Mouse (Mus musculus) midbrain, embryonic 14.5 days (tissue): ENCODE data around the gene Nell1. TPM values are rescaled to one million over a fixed set of nuclear protein-coding genes. Genes with fewer than 3 reads are reported as not detected.

Source experiments
- ATAC-seq: fragments of 200-750 bp; cut with Nextera tagmentation; 2 replicates; pipeline ENCODE4 v1.8.0; 2017; ENCODE audit warnings: moderate number of reproducible peaks, moderate library complexity; ENCODE audit not compliant: low FRiP score, low TSS enrichment
- DNase-seq: peaks from one replicate; pipeline ENCODE4 v3.0.0-alpha.2; 2015
- H3K27ac ChIP-seq: fragments of 300-500 bp; sonication (generic); replicated peaks from 2 replicates; pipeline ENCODE4 v1.5.1; 2014; ENCODE audit warnings: mild to moderate bottlenecking, low read depth, low read length, moderate library complexity
- H3K27me3 ChIP-seq: fragments of 300-500 bp; sonication (generic); 2 replicates; pipeline ENCODE4 v1.6.1; 2014; ENCODE audit warnings: low read length, control low read depth, mixed read lengths; ENCODE audit not compliant: control insufficient read depth, insufficient read depth
- H3K36me3 ChIP-seq: fragments of 300-500 bp; sonication (generic); 2 replicates; pipeline ENCODE4 v1.6.1; 2014; ENCODE audit warnings: low read length, control low read depth; ENCODE audit not compliant: control insufficient read depth, insufficient read depth
- H3K4me1 ChIP-seq: fragments of 300-500 bp; sonication (generic); 2 replicates; pipeline ENCODE4 v1.6.1; 2014; ENCODE audit warnings: mild to moderate bottlenecking, antibody characterized with exemption, low read length, control low read depth; ENCODE audit not compliant: control insufficient read depth, insufficient read depth
- H3K4me2 ChIP-seq: fragments of 300-500 bp; sonication (generic); 2 replicates; pipeline ENCODE4 v1.6.1; 2014; ENCODE audit warnings: mild to moderate bottlenecking, low read length, moderate library complexity
- H3K4me3 ChIP-seq: fragments of 300-500 bp; sonication (generic); replicated peaks from 2 replicates; pipeline ENCODE4 v1.5.1; 2014; ENCODE audit warnings: low read depth, low read length
- H3K9ac ChIP-seq: fragments of 300-500 bp; sonication (generic); replicated peaks from 2 replicates; pipeline ENCODE4 v1.6.1; 2014; ENCODE audit warnings: mild to moderate bottlenecking, low read length, moderate library complexity
- H3K9me3 ChIP-seq: fragments of 300-500 bp; sonication (generic); 2 replicates; pipeline ENCODE4 v1.6.1; 2016; ENCODE audit warnings: low read length, control low read depth, mixed read lengths; ENCODE audit not compliant: control insufficient read depth
- WGBS: fragments of 180-500 bp; shearing (Covaris S2); extraction: QIAGEN DNeasy Blood & Tissue Kit; methylation state at CpG from one replicate; pipeline ENCODE4 v1.1.7; 2014; 5-methylcytosine and 5-hydroxymethylcytosine counted together
- polyA plus RNA-seq: library from polyadenylated mRNA; unstranded; fragments of >200 nt; fragmentation: Nextera tagmentation; extraction: Ambion mirVana; gene quantifications from 2 replicates; pipeline ENCODE4 v1.2.1, GENCODE M21; 2014

The Nell1 gene
- polyA plus RNA-seq, 1 experiment from 2014 or later = 21.3 TPM

- WGBS = 47% methylated on average over 4 of the region's 4 CpGs
- DNase-seq = peak; percentile 88
These were observed 21.0 kb upstream of the Nell1 start for GRCm38 (mm10) chr7:49953546-49954181.

GRCm38 (mm10) chr7:49954834-49955233 lies 19.8 kb upstream of the Nell1 start:
- 79% methylated on average over 7 of the region's 7 CpGs for WGBS
- Histone ChIP-seq H3K9ac (no peak overlapping the region), H3K4me3 (no peak overlapping the region), H3K4me2 (no peak overlapping the region), H3K36me3 (no peaks in the 10 kb centered on the region), H3K9me3 (no peaks in the 10 kb centered on the region), H3K27me3 (no peaks in the 10 kb centered on the region), H3K27ac (no peak overlapping the region), H3K4me1 (no peaks in the 10 kb centered on the region)
- ATAC-seq (no peak), DNase-seq (no peak)

More at GRCm38 (mm10) chr7:49953546-49954181, 21.0 kb upstream of the Nell1 start:
- H3K9me3 ChIP-seq = no peaks in the 10 kb centered on the region
- H3K9ac ChIP-seq = no peak overlapping the region
- no peaks in the 10 kb centered on the region for H3K4me1 ChIP-seq
- no peak overlapping the region for H3K27ac ChIP-seq
- H3K4me2 ChIP-seq = no peak overlapping the region
- ATAC-seq = peak; percentile 42; the same call in 1 of the 2 replicates
- no peak overlapping the region for H3K4me3 ChIP-seq
- H3K27me3 ChIP-seq = no peaks in the 10 kb centered on the region
- H3K36me3 ChIP-seq = no peaks in the 10 kb centered on the region

- H3K4me3 ChIP-seq = no peak overlapping the region
- WGBS = 87% methylated on average over 3 of the region's 3 CpGs
- H3K9me3 ChIP-seq = no peaks in the 10 kb centered on the region
- ATAC-seq (no peak), DNase-seq (no peak)
- H3K27me3 ChIP-seq = no peaks in the 10 kb centered on the region
- H3K27ac ChIP-seq = no peak overlapping the region
- H3K4me2 ChIP-seq = no peak overlapping the region
- H3K36me3 ChIP-seq = no peaks in the 10 kb centered on the region
- H3K4me1 ChIP-seq = no peaks in the 10 kb centered on the region
- H3K9ac ChIP-seq = no peak overlapping the region
These were observed 17.5 kb upstream of the Nell1 start for GRCm38 (mm10) chr7:49957142-49957541.

GRCm38 (mm10) chr7:49963764-49964163 lies 10.9 kb upstream of the Nell1 start:
- Histone ChIP-seq H3K4me1 (no peaks in the 10 kb centered on the region), H3K4me2 (no peak overlapping the region), H3K27me3 (no peaks in the 10 kb centered on the region), H3K9me3 (no peaks in the 10 kb centered on the region), H3K27ac (no peak overlapping the region), H3K4me3 (no peak overlapping the region), H3K36me3 (no peaks in the 10 kb centered on the region), H3K9ac (no peak overlapping the region)
- 65% methylated on average over 2 of the region's 2 CpGs for WGBS
- no peak for DNase-seq
- ATAC-seq = no peak

- Histone ChIP-seq H3K27ac (no peak overlapping the region), H3K9ac (no peak overlapping the region), H3K4me3 (no peak overlapping the region), H3K4me1 (peaks cover 2% of the 10 kb centered on the region; the same call in 1 of the 2 replicates), H3K9me3 (no peaks in the 10 kb centered on the region), H3K27me3 (peaks cover 14% of the 10 kb centered on the region), H3K36me3 (no peaks in the 10 kb centered on the region), H3K4me2 (no peak overlapping the region)
- WGBS = 28% methylated on average over 4 of the region's 4 CpGs
- DNase-seq = no peak
- ATAC-seq = no peak
These were observed 5.1 kb upstream of the Nell1 start for GRCm38 (mm10) chr7:49969516-49969915.

GRCm38 (mm10) chr7:49975441-49976121 lies 917 bp downstream of the Nell1 start:
- Histone ChIP-seq H3K9me3 (no peaks in the 10 kb centered on the region), H3K4me3 (peak overlapping the region; percentile 59), H3K4me1 (peaks cover 12% of the 10 kb centered on the region), H3K36me3 (no peaks in the 10 kb centered on the region), H3K27ac (peak overlapping the region; percentile 32; the same call in 1 of the 2 replicates), H3K27me3 (peaks cover 40% of the 10 kb centered on the region), H3K9ac (peak overlapping the region; percentile 57), H3K4me2 (peak overlapping the region; percentile 98)
- ATAC-seq (0 out of 2 replicates have a peak, but pooled peaks have one; percentile 51), DNase-seq (peak; percentile 71)
- under 1% methylated on average over 40 of the region's 40 CpGs for WGBS

GRCm38 (mm10) chr7:49981511-49982227 lies 7.0 kb downstream of the Nell1 start:
- 6% methylated on average over 9 of the region's 9 CpGs for WGBS
- peaks cover 8% of the 10 kb centered on the region; the same call in 1 of the 2 replicates for H3K27me3 ChIP-seq
- no peaks in the 10 kb centered on the region for H3K4me1 ChIP-seq
- H3K9me3 ChIP-seq = no peaks in the 10 kb centered on the region
- H3K27ac ChIP-seq = no peak overlapping the region
- DNase-seq = peak; percentile 31
- H3K4me2 ChIP-seq = no peak overlapping the region
- no peaks in the 10 kb centered on the region for H3K36me3 ChIP-seq
- no peak for ATAC-seq
- H3K4me3 ChIP-seq = no peak overlapping the region
- H3K9ac ChIP-seq = no peak overlapping the region

- Histone ChIP-seq H3K36me3 (no peaks in the 10 kb centered on the region), H3K4me1 (no peaks in the 10 kb centered on the region), H3K4me2 (no peak overlapping the region), H3K9me3 (no peaks in the 10 kb centered on the region), H3K27me3 (no peaks in the 10 kb centered on the region), H3K27ac (no peak overlapping the region), H3K4me3 (no peak overlapping the region), H3K9ac (no peak overlapping the region)
- no peak for DNase-seq
- WGBS = 29% methylated on average over 6 of the region's 6 CpGs
- ATAC-seq = no peak
These were observed 10.0 kb downstream of the Nell1 start for GRCm38 (mm10) chr7:49984698-49985097.
